Mouse (Mus musculus) embryonic fibroblast, embryonic 13.5 days (primary cell): ENCODE data around the gene AI182371. TPM values are rescaled to one million over a fixed set of nuclear protein-coding genes. Genes with fewer than 3 reads are reported as not detected.

Experiments
- H3K27ac ChIP-seq: 2 replicates; pipeline ENCODE4 v1.5.1; 2012; ENCODE audit warnings: low read length, control low read depth, inconsistent platforms; ENCODE audit not compliant: insufficient read depth
- H3K4me1 ChIP-seq: 2 replicates; pipeline ENCODE4 v1.6.1; 2011; ENCODE audit warnings: low read length; ENCODE audit not compliant: control insufficient read depth, insufficient read depth
- H3K4me3 ChIP-seq: 2 replicates; pipeline ENCODE4 v1.5.1; 2011; ENCODE audit warnings: mild to moderate bottlenecking, control low read depth, low read length; ENCODE audit not compliant: insufficient read depth
- CTCF ChIP-seq: IDR thresholded peaks from 2 replicates; pipeline ENCODE4 v1.5.1; 2011; ENCODE audit warnings: mild to moderate bottlenecking, control low read depth, low read length, moderate library complexity, borderline replicate concordance; ENCODE audit not compliant: insufficient read depth
- POLR2A ChIP-seq: IDR thresholded peaks from 2 replicates; pipeline ENCODE4 v1.6.1; 2011; ENCODE audit warnings: low read depth, mild to moderate bottlenecking, control low read depth, low read length, moderate library complexity
- polyA plus RNA-seq: library from polyadenylated mRNA; stranded (reverse); fragments of >200 nt; gene quantifications from 2 replicates; pipeline ENCODE4 v1.2.4, GENCODE M21; 2011; ENCODE audit warnings: low read depth; ENCODE audit not compliant: missing spikeins, insufficient read length

Gene AI182371
- polyA plus RNA-seq, 1 experiment = 1.8 TPM

- no peaks in the 10 kb centered on the region for H3K4me1 ChIP-seq
- H3K27ac ChIP-seq = no peak overlapping the region
- H3K4me3 ChIP-seq = no peak overlapping the region
Measured at GRCm38 (mm10) chr2:35072547-35072946, 28.8 kb downstream of the AI182371 start.

GRCm38 (mm10) chr2:35070275-35070674, 31.1 kb downstream of the AI182371 start:
- Histone ChIP-seq H3K27ac (no peak overlapping the region), H3K4me1 (no peaks in the 10 kb centered on the region), H3K4me3 (no peak overlapping the region)
- no peak for TF ChIP-seq POLR2A
- TF ChIP-seq CTCF = no peak

More at GRCm38 (mm10) chr2:35072547-35072946, 28.8 kb downstream of the AI182371 start:
- no peak for TF ChIP-seq POLR2A
- no peak for TF ChIP-seq CTCF

GRCm38 (mm10) chr2:35069124-35069523, 32.2 kb downstream of the AI182371 start:
- Histone ChIP-seq H3K27ac (no peak overlapping the region), H3K4me3 (no peak overlapping the region), H3K4me1 (no peaks in the 10 kb centered on the region)
- no peak for TF ChIP-seq CTCF
- no peak for TF ChIP-seq POLR2A

GRCm38 (mm10) chr2:35067117-35067516, 34.2 kb downstream of the AI182371 start:
- Histone ChIP-seq H3K27ac (no peak overlapping the region), H3K4me3 (no peak overlapping the region), H3K4me1 (no peaks in the 10 kb centered on the region)
- TF ChIP-seq POLR2A = no peak
- TF ChIP-seq CTCF = no peak

- H3K27ac ChIP-seq = no peak overlapping the region
- H3K4me1 ChIP-seq = no peaks in the 10 kb centered on the region
- no peak overlapping the region for H3K4me3 ChIP-seq
- TF ChIP-seq CTCF (no peak), POLR2A (no peak)
Measured at GRCm38 (mm10) chr2:35066525-35067082, 34.7 kb downstream of the AI182371 start.

- Histone ChIP-seq H3K4me1 (no peaks in the 10 kb centered on the region), H3K4me3 (no peak overlapping the region), H3K27ac (no peak overlapping the region)
- TF ChIP-seq CTCF = no peak
- TF ChIP-seq POLR2A = no peak
Measured at GRCm38 (mm10) chr2:35063333-35064030, 37.9 kb downstream of the AI182371 start.

GRCm38 (mm10) chr2:35061338-35061737, 40.0 kb downstream of the AI182371 start, which contains the start of gene Hc:
Gene Hc, minus strand, starts transcription at chr2:35061438.
- TF ChIP-seq CTCF (no peak), POLR2A (no peak)
- Histone ChIP-seq H3K4me3 (no peak within 1 kb of the TSS), H3K27ac (no peak within 1 kb of the TSS), H3K4me1 (no peaks in the 10 kb centered on the region)

- TF ChIP-seq POLR2A (no peak), CTCF (no peak)
- no peaks in the 10 kb centered on the region for H3K4me1 ChIP-seq
- no peak overlapping the region for H3K4me3 ChIP-seq
- H3K27ac ChIP-seq = no peak overlapping the region
Measured at GRCm38 (mm10) chr2:35060897-35061296, 40.4 kb downstream of the AI182371 start.

GRCm38 (mm10) chr2:35060256-35060655, 41.1 kb downstream of the AI182371 start:
- H3K4me3 ChIP-seq = no peak overlapping the region
- H3K4me1 ChIP-seq = no peaks in the 10 kb centered on the region
- H3K27ac ChIP-seq = no peak overlapping the region
- no peak for TF ChIP-seq CTCF
- TF ChIP-seq POLR2A = no peak

- Histone ChIP-seq H3K4me3 (no peak overlapping the region), H3K4me1 (no peaks in the 10 kb centered on the region), H3K27ac (no peak overlapping the region)
- no peak for TF ChIP-seq POLR2A
- no peak for TF ChIP-seq CTCF
Measured at GRCm38 (mm10) chr2:35058325-35058724, 43.0 kb downstream of the AI182371 start.

- no peak overlapping the region for H3K4me3 ChIP-seq
- no peaks in the 10 kb centered on the region for H3K4me1 ChIP-seq
- TF ChIP-seq CTCF (no peak), POLR2A (no peak)
- H3K27ac ChIP-seq = no peak overlapping the region
Measured at GRCm38 (mm10) chr2:35057243-35057642, 44.1 kb downstream of the AI182371 start.
